Mouse (Mus musculus): ENCODE measurements at regions not wholly inside any gene's neighbourhood (a gene's known extent, or its start where the extent isn't known, plus 50 kb on each side); places are given as distances from the start of the nearest gene placed in this dataset.

DNA sequence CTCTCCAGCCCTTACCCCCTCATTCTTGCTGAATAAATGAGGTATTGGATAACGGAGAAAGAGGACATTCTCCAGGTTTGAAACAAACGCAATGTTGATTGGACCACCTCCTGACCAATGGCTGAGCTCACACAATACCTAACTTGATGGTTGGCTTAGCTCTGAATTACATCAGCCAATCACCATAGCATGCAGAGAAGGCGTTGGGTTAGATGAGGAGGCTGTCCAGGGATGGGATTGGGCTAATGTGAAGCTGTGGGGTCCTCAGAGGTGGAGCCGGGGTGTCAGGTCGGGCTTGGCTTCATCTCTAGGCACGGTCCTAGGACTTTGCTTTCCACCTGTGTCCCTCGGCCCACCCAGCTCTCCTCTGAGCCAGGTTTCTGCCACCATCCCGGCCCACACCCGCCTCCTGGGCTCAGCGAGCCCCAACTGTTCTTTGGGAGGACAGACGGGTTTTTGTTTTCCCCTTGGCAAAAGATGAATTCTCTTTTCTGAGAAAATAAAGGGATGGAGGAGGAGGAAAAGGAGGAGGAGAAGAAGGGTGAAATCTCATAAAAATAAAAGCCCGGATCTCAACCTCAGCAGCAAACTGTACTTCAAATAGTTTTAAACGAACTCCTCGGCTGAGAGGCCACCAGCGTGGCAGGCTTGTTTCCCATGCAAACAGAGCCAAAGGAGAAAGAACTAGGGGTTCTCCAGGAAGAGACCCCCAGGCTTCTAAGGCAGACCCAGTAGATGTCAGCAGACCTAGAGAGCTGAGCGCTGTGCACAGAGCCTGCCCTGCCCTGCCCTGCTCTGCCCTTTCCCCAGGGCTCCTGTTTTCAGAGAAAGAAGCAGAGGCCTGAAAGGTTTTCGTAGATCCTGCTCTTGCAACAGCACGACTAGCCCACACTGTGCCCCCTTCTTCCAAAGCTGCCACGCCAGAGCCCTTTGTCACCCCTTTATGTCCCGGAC lies 78.2 kb downstream of the Tfap2c start:
- 86% methylated on average over 20 of the region's 20 CpGs for WGBS
- no peak for DNase-seq
- TF ChIP-seq POLR2A (IDR thresholded peaks at IDR 0.05; ENCODE audit: control insufficient read depth, extremely low read depth, insufficient read depth, low read length, poor library complexity) (no peak), CTCF (IDR thresholded peaks at IDR 0.05; ENCODE audit: borderline replicate concordance, control insufficient read depth, extremely low read depth, insufficient read depth, low read length, poor library complexity) (no peak)

DNA sequence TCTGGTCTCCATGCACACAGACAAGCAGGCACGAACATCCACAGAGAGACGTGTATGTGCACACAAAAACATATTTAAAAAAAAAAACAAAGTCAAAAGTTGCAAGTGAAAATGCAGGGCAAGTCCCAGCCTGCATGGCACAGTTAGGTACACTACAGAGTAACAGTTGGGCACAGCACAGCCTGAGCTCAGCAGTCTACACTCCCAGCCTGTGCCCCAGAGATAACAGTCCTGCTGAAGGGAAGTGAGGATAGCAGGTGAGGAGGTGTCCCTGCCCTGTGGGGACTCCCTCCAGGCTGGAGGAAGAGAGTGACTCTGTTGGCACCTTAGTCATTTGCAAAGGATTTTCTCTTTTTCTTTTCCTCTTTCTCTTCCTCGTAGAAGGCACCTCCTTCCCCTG lies 80.9 kb downstream of the Tfap2c start:
- no peaks in the 10 kb centered on the region; the same call in 1 of the 2 replicates for H3K27me3 ChIP-seq (ENCODE audit: control insufficient read depth, insufficient read depth, low read length)
- TF ChIP-seq POLR2A (IDR thresholded peaks at IDR 0.05; ENCODE audit: control insufficient read depth, extremely low read depth, insufficient read depth, low read length, poor library complexity), result no peak
- TF ChIP-seq CTCF (IDR thresholded peaks at IDR 0.05; ENCODE audit: borderline replicate concordance, control insufficient read depth, extremely low read depth, insufficient read depth, low read length, poor library complexity), result no peak
- H3K27ac ChIP-seq (ENCODE audit: control insufficient read depth, insufficient read depth, low read length), result no peak overlapping the region
- no peak overlapping the region for H3K4me3 ChIP-seq (ENCODE audit: control insufficient read depth, insufficient read depth, low read length)
- no peaks in the 10 kb centered on the region for H3K36me3 ChIP-seq (ENCODE audit: control insufficient read depth, insufficient read depth, low read length)
- 54% methylated on average over 3 of the region's 3 CpGs for WGBS
- DNase-seq, result no peak
- H3K4me1 ChIP-seq (replicated peaks; ENCODE audit: control insufficient read depth, insufficient read depth, low read length), result no peaks in the 10 kb centered on the region

More for the DNA sequence above, 78.2 kb downstream of the Tfap2c start:
- Histone ChIP-seq H3K36me3 (ENCODE audit: control insufficient read depth, insufficient read depth, low read length) (no peaks in the 10 kb centered on the region), H3K27me3 (ENCODE audit: control insufficient read depth, insufficient read depth, low read length) (peaks cover 7% of the 10 kb centered on the region), H3K4me1 (replicated peaks; ENCODE audit: control insufficient read depth, insufficient read depth, low read length) (no peaks in the 10 kb centered on the region), H3K27ac (ENCODE audit: control insufficient read depth, insufficient read depth, low read length) (no peak overlapping the region), H3K4me3 (ENCODE audit: control insufficient read depth, insufficient read depth, low read length) (no peak overlapping the region)

DNA sequence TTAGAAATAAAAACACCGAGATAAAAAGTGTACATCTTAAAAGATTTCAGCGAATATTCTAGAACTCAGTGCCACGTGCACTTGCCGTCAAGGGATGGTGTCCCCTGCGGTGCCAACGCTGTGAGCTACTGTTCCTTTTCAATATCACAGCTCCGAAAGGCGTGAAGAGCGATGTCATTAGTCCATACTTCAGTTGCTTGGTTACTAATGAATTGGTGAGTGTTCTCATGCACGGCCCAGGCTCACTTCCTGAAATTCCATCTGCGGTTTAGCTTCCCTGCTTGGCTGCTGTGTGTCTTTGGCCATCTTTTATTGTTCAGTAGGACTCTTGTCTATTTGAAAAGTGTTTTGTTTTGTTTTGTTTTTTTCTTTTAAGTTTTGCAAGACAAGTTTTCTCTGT lies 93.2 kb downstream of the Tfap2c start:
- WGBS, result 67% methylated on average over 11 of the region's 11 CpGs
- TF ChIP-seq CTCF (IDR thresholded peaks at IDR 0.05; ENCODE audit: borderline replicate concordance, control insufficient read depth, extremely low read depth, insufficient read depth, low read length, poor library complexity), result no peak
- TF ChIP-seq POLR2A (IDR thresholded peaks at IDR 0.05; ENCODE audit: control insufficient read depth, extremely low read depth, insufficient read depth, low read length, poor library complexity), result no peak
- no peak overlapping the region for H3K4me3 ChIP-seq (ENCODE audit: control insufficient read depth, insufficient read depth, low read length)
- H3K36me3 ChIP-seq (ENCODE audit: control insufficient read depth, insufficient read depth, low read length), result no peaks in the 10 kb centered on the region
- no peak for DNase-seq
- no peak overlapping the region for H3K27ac ChIP-seq (ENCODE audit: control insufficient read depth, insufficient read depth, low read length)
- no peaks in the 10 kb centered on the region for H3K27me3 ChIP-seq (ENCODE audit: control insufficient read depth, insufficient read depth, low read length)
- H3K4me1 ChIP-seq (replicated peaks; ENCODE audit: control insufficient read depth, insufficient read depth, low read length), result no peaks in the 10 kb centered on the region

DNA sequence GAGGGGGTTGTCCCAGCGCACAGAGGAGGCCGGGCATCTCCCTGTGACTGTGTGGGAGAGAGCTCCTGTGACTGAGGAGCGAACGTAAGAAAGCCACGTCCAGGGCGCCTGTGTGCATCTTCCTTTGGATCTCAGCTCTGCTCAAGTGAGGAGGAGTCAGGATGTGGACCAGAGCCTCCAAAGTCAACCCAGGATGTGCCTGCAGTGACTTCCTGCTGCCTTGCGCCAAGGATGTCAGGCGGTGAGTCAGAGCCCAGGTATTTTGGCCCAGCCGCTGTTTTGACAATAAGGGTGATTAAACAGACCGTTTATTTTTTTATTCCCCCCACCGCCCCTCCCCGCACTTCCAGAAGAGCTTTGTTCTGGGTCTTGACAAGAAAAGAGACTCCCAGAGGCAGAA lies 94.5 kb downstream of the Tfap2c start:
- Histone ChIP-seq H3K27ac (ENCODE audit: control insufficient read depth, insufficient read depth, low read length) (no peak overlapping the region), H3K4me3 (ENCODE audit: control insufficient read depth, insufficient read depth, low read length) (no peak overlapping the region), H3K27me3 (ENCODE audit: control insufficient read depth, insufficient read depth, low read length) (no peaks in the 10 kb centered on the region), H3K36me3 (ENCODE audit: control insufficient read depth, insufficient read depth, low read length) (no peaks in the 10 kb centered on the region), H3K4me1 (replicated peaks; ENCODE audit: control insufficient read depth, insufficient read depth, low read length) (no peaks in the 10 kb centered on the region)
- 21% methylated on average over 12 of the region's 12 CpGs for WGBS
- TF ChIP-seq CTCF (IDR thresholded peaks at IDR 0.05; ENCODE audit: borderline replicate concordance, control insufficient read depth, extremely low read depth, insufficient read depth, low read length, poor library complexity), result no peak
- no peak for TF ChIP-seq POLR2A (IDR thresholded peaks at IDR 0.05; ENCODE audit: control insufficient read depth, extremely low read depth, insufficient read depth, low read length, poor library complexity)
- DNase-seq, result no peak

DNA sequence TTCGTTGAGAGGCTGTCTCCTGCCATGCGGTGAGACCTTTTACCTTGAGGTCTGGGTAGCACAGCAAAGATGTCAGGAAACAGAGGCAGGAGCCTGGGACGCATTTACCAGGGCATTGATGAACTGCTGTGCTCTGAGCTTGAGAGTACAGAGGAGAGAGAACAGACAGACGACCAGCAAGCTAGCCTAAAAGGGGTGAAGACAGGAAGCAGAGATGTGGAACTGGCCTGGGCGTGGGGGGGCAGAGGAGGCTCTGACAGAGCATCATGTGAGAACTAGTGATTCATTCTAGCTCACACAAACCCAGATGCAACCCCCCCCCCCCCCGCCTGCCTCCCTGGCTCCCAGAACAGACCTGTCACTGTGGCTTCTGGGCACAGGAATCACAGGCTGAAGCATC lies 95.1 kb downstream of the Tfap2c start:
- Histone ChIP-seq H3K4me3 (ENCODE audit: control insufficient read depth, insufficient read depth, low read length) (no peak overlapping the region), H3K4me1 (replicated peaks; ENCODE audit: control insufficient read depth, insufficient read depth, low read length) (no peaks in the 10 kb centered on the region), H3K27ac (ENCODE audit: control insufficient read depth, insufficient read depth, low read length) (no peak overlapping the region), H3K36me3 (ENCODE audit: control insufficient read depth, insufficient read depth, low read length) (no peaks in the 10 kb centered on the region), H3K27me3 (ENCODE audit: control insufficient read depth, insufficient read depth, low read length) (no peaks in the 10 kb centered on the region)
- no peak for DNase-seq
- WGBS, result 28% methylated on average over 6 of the region's 6 CpGs
- no peak for TF ChIP-seq POLR2A (IDR thresholded peaks at IDR 0.05; ENCODE audit: control insufficient read depth, extremely low read depth, insufficient read depth, low read length, poor library complexity)
- no peak for TF ChIP-seq CTCF (IDR thresholded peaks at IDR 0.05; ENCODE audit: borderline replicate concordance, control insufficient read depth, extremely low read depth, insufficient read depth, low read length, poor library complexity)

DNA sequence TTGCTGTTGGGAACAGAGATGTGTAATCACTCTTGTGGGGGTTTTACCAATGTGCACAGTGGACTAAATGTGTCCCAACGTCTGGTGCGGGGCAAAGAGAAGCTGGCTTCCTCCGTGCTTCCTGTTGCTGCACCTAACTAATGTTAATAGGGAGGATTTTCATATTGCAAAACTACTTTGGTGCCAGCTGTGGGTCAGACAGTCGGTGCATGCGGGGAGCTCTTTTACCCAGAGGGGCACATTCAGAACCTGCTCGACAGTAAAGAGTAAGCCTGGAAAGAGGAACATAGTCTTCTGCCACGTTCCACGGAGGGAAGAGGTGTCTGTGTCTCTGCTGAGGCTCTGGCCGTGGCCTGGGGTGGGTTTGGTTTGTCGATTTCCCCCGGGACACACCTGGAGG lies 98.7 kb downstream of the Tfap2c start:
- no peak overlapping the region for H3K27ac ChIP-seq (ENCODE audit: control insufficient read depth, insufficient read depth, low read length)
- TF ChIP-seq CTCF (IDR thresholded peaks at IDR 0.05; ENCODE audit: borderline replicate concordance, control insufficient read depth, extremely low read depth, insufficient read depth, low read length, poor library complexity), result no peak
- no peak for TF ChIP-seq POLR2A (IDR thresholded peaks at IDR 0.05; ENCODE audit: control insufficient read depth, extremely low read depth, insufficient read depth, low read length, poor library complexity)
- WGBS, result 2% methylated on average over 11 of the region's 11 CpGs

More for the DNA sequence above, 98.7 kb downstream of the Tfap2c start:
- H3K36me3 ChIP-seq (ENCODE audit: control insufficient read depth, insufficient read depth, low read length), result no peaks in the 10 kb centered on the region
- no peaks in the 10 kb centered on the region for H3K27me3 ChIP-seq (ENCODE audit: control insufficient read depth, insufficient read depth, low read length)
- no peak for DNase-seq
- H3K4me1 ChIP-seq (replicated peaks; ENCODE audit: control insufficient read depth, insufficient read depth, low read length), result no peaks in the 10 kb centered on the region
- no peak overlapping the region for H3K4me3 ChIP-seq (ENCODE audit: control insufficient read depth, insufficient read depth, low read length)
